Mouse (Mus musculus) heart, embryonic 12.5 days (tissue): ENCODE data around the gene Clec18a. TPM values are rescaled to one million over a fixed set of nuclear protein-coding genes. Genes with fewer than 3 reads are reported as not detected.
"Not testable (repeated sequence)": the region's sequence is repeated elsewhere in the genome, so short reads cannot be mapped to it uniquely, and the experiment has no call there.

ENCODE experiments used
- ATAC-seq: fragments of 200-750 bp; cut with Nextera tagmentation; 2 replicates; pipeline ENCODE4 v1.8.0; 2017; ENCODE audit warnings: moderate TSS enrichment, moderate library complexity; ENCODE audit not compliant: insufficient number of reproducible peaks, low FRiP score
- H3K27ac ChIP-seq: fragments of 300-500 bp; sonication (generic); 2 replicates; pipeline ENCODE4 v1.5.1; 2016; ENCODE audit warnings: mild to moderate bottlenecking, moderate library complexity; ENCODE audit not compliant: poor library complexity, severe bottlenecking
- H3K27me3 ChIP-seq: fragments of 300-500 bp; sonication (generic); replicated peaks from 2 replicates; pipeline ENCODE4 v1.6.1; 2016; ENCODE audit warnings: mild to moderate bottlenecking, moderate library complexity
- H3K36me3 ChIP-seq: fragments of 300-500 bp; sonication (generic); 2 replicates; pipeline ENCODE4 v1.6.1; 2016; ENCODE audit warnings: mild to moderate bottlenecking, moderate library complexity
- H3K4me1 ChIP-seq: fragments of 300-500 bp; sonication (generic); replicated peaks from 2 replicates; pipeline ENCODE4 v1.6.1; 2016; ENCODE audit warnings: mild to moderate bottlenecking
- H3K4me2 ChIP-seq: fragments of 300-500 bp; sonication (generic); 2 replicates; pipeline ENCODE4 v1.6.1; 2016; ENCODE audit warnings: mild to moderate bottlenecking, moderate library complexity
- H3K4me3 ChIP-seq: fragments of 300-500 bp; sonication (generic); 2 replicates; pipeline ENCODE4 v1.5.1; 2016; ENCODE audit warnings: mild to moderate bottlenecking
- H3K9ac ChIP-seq: fragments of 300-500 bp; sonication (generic); 2 replicates; pipeline ENCODE4 v1.6.1; 2016; ENCODE audit warnings: mild to moderate bottlenecking, moderate library complexity
- H3K9me3 ChIP-seq: fragments of 300-500 bp; sonication (generic); replicated peaks from 2 replicates; pipeline ENCODE4 v1.6.1; 2016; ENCODE audit warnings: mild to moderate bottlenecking, moderate library complexity
- WGBS: fragments of 180-500 bp; shearing (Covaris S2); methylation state at CpG from one replicate; pipeline ENCODE4 v1.1.7; 2016; 5-methylcytosine and 5-hydroxymethylcytosine counted together
- polyA plus RNA-seq: library from polyadenylated mRNA; unstranded; fragments of >200 nt; fragmentation: Nextera tagmentation; extraction: Ambion mirVana; gene quantifications from 2 replicates; pipeline ENCODE4 v1.2.1, GENCODE M21; 2016

The Clec18a gene
- polyA plus RNA-seq, 1 experiment from 2014 or later, result not detected

DNA sequence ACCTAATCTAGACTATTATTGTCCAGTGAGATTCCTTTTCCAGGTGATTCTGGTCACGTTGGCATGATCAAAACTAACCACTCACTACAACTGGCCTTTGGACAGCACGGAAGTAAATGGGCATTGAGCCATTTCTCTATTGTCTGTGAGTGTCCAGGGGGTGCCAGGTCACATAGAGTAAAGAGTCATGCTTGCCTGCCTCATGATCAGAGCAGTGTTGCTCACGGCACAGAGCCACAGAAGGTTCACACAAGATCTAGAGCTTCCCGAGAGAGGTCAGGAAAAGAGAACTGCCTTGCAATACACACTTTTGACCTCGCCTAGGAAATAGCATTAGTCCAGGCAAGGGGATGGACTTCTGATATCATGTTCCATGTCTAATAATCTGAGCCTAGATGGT is 12.8 kb downstream of the Clec18a start:
- Histone ChIP-seq H3K4me3 (no peak overlapping the region), H3K4me2 (no peak overlapping the region), H3K27ac (no peak overlapping the region), H3K9me3 (no peaks in the 10 kb centered on the region), H3K27me3 (peaks cover 9% of the 10 kb centered on the region), H3K4me1 (peaks cover 14% of the 10 kb centered on the region; the same call in 1 of the 2 replicates), H3K36me3 (no peaks in the 10 kb centered on the region), H3K9ac (no peak overlapping the region)
- WGBS, result 63% methylated on average over 5 of the region's 5 CpGs
- no peak for ATAC-seq

DNA sequence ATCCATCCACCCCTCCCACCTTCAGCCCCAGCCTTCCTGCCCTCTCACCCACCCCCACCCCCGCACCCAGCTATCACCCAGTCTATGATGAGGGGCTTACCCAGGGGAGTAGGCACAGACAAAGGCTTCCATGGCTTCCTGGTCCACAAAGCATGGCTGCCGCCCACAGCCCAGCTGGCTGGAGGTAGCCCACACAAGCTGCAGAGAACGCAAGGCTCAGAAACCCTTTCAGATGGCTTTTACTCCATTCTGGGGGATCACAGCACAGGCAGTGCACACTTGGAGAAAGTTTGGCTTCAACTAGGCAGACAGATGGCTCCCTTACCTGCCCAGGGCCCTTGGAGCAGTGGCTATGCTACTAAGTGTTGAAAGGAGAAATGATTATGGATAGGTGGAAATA is 16.3 kb downstream of the Clec18a start:
- no peaks in the 10 kb centered on the region for H3K9me3 ChIP-seq
- H3K9ac ChIP-seq, result no peak overlapping the region
- ATAC-seq, result no peak
- no peaks in the 10 kb centered on the region for H3K36me3 ChIP-seq
- H3K27me3 ChIP-seq, result peaks cover 9% of the 10 kb centered on the region
- no peak overlapping the region for H3K27ac ChIP-seq
- H3K4me2 ChIP-seq, result no peak overlapping the region
- WGBS, result 72% methylated on average over 3 of the region's 3 CpGs
- H3K4me1 ChIP-seq, result peaks cover 8% of the 10 kb centered on the region; the same call in 1 of the 2 replicates
- H3K4me3 ChIP-seq, result no peak overlapping the region

DNA sequence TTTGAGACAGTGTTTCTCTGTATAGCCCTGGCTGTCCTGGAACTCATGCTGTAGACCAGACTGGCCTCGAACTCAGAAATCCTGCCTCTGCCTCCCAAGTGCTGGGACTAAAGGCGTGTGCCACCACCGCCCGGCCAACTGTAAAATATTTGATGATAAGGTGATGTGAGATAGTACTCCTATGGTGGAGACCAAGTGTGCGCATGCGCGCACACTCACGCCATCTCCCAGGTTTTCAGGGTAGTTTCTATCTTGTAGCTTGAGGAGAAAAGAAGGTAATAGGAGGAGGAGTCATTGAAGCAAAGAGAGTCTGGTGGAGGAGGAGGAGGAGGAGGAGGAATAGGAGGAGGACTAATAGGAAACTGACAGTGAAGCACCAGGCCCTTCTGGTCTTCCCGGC is 23.6 kb downstream of the Clec18a start:
- not testable (repeated sequence) for H3K4me2 ChIP-seq, H3K4me1 ChIP-seq, ATAC-seq, H3K36me3 ChIP-seq, H3K9ac ChIP-seq, H3K9me3 ChIP-seq, H3K27me3 ChIP-seq, H3K4me3 ChIP-seq, H3K27ac ChIP-seq
- WGBS, result 82% methylated on average over 9 of the region's 9 CpGs

DNA sequence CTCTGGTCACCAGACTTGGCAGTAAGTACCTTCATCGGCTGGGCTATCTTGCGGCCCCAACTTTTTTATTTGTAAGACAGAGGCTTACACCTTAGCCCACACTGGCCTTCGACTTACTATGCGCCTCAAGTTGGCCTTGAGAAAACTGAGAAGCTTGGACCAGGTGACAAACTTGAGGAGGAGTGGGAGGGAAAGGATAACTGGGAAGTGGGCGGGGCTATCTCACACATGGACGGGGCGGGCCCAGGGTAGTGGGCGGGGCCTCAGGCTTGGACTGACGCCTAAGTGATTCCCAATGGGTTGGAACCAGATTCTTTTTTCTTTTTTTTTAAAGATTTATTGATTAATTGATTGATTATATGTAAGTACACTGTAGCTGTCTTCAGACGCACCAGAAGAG is 24.8 kb downstream of the Clec18a start:
- H3K9ac ChIP-seq, result no peak overlapping the region
- WGBS, result 30% methylated on average over 10 of the region's 10 CpGs
- no peak overlapping the region for H3K4me3 ChIP-seq
- H3K36me3 ChIP-seq, result no peaks in the 10 kb centered on the region
- no peaks in the 10 kb centered on the region for H3K9me3 ChIP-seq
- 0 out of 2 replicates have a peak, but pooled peaks cover 2% of the 10 kb centered on the region for H3K4me1 ChIP-seq
- H3K4me2 ChIP-seq, result no peak overlapping the region
- H3K27me3 ChIP-seq, result no peaks in the 10 kb centered on the region; the same call in 1 of the 2 replicates
- ATAC-seq, result no peak
- no peak overlapping the region for H3K27ac ChIP-seq

DNA sequence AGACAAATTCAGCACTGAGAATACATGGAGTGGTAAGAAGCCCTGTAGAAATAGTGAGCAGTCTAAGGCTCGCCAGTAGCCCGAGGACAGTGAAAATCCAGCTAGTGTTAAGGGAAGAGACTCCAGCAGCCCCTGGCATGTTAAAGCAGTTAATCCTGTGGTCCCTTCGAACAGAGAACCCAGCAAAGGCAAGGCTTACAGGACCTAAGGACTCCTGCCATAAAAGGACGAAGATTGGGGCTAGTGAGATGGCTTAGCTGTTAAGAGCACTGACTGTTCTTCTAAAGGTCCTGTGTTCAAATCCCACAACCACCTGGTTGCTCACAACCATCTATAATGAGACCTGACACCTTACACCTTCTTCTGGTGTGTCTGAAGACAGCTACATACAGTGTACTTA is 25.9 kb downstream of the Clec18a start:
- Histone ChIP-seq H3K36me3 (no peaks in the 10 kb centered on the region), H3K9ac (no peak overlapping the region), H3K9me3 (no peaks in the 10 kb centered on the region), H3K4me2 (no peak overlapping the region), H3K4me1 (peaks cover 7% of the 10 kb centered on the region), H3K27ac (no peak overlapping the region), H3K4me3 (no peak overlapping the region), H3K27me3 (no peaks in the 10 kb centered on the region)
- no peak for ATAC-seq
- 63% methylated on average over 4 of the region's 4 CpGs for WGBS

- Histone ChIP-seq H3K27ac (0 out of 2 replicates have a peak overlapping the region, but pooled peaks have one; percentile 1), H3K9me3 (no peaks in the 10 kb centered on the region), H3K9ac (no peak overlapping the region), H3K27me3 (no peaks in the 10 kb centered on the region), H3K4me3 (peak overlapping the region; percentile 79), H3K36me3 (peaks cover 5% of the 10 kb centered on the region), H3K4me1 (peaks cover 28% of the 10 kb centered on the region), H3K4me2 (peak overlapping the region; percentile 93)
- 50% methylated on average over 2 of the region's 2 CpGs for WGBS
- no peak for ATAC-seq
Observed at GRCm38 (mm10) chr8:111062893-111063292, 29.3 kb downstream of the Clec18a start.

DNA sequence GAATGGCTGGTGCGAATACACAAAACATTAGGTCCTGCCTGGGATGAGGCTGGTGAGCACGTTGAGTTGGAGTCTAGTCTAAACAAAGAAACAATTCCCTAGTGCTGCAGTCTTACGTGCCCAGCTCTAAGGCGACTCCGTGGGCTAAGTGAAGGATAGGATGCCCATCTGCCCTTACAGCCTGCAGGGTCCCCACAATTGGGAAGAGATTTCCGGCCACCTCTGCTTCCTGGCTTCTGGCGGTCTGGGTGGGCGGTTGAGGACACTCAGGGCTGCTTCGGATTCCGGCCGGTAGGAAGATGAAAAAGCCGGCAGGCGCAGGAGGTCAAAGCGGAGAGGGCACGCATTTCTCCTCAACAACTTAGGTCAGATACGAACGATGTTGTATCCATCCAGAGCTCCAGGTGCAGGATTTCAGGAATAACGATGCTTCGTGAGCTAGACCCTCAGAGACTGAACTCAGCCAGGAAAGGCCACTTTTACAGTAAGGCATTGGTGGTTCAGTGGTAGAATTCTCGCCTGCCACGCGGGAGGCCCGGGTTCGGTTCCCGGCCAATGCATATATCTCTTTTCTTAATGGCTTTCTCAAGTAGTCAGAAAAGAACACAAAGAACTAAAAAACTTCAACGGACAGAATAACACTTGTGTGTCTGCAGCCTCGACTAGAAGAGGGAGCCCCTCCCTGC is 30.0 kb downstream of the Clec18a start:
- Histone ChIP-seq H3K9me3 (no peaks in the 10 kb centered on the region), H3K36me3 (peaks cover 8% of the 10 kb centered on the region), H3K27me3 (no peaks in the 10 kb centered on the region), H3K4me3 (peak overlapping the region; percentile 79), H3K9ac (peak overlapping the region; percentile 74), H3K4me2 (peak overlapping the region; percentile 93), H3K27ac (0 out of 2 replicates have a peak overlapping the region, but pooled peaks have one; percentile 1), H3K4me1 (peaks cover 33% of the 10 kb centered on the region)
- under 1% methylated on average over 27 of the region's 27 CpGs for WGBS
- ATAC-seq, result peak; percentile 80

DNA sequence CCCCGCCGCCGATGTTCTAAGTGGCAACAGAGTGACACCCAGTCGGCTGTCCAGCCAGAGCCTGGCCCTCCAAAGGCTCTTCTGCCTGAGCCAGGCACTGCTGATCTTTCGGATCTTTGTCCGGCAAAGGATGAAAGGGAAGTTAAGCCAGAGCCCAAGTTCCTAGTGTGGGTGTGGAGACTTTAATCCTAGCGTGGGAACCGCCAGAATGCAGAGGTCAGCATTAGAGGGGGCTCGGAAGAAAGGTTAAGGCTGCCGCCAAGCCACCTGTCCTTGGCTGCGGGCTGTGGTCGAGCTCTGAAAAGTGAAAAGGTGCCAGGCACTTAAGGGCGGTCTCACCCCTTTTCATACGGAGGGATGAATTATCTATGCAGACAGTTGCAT is 30.5 kb downstream of the Clec18a start:
- Histone ChIP-seq H3K4me2 (peak overlapping the region; percentile 93), H3K4me1 (peaks cover 36% of the 10 kb centered on the region), H3K9me3 (no peaks in the 10 kb centered on the region), H3K9ac (peak overlapping the region; percentile 74), H3K27ac (no peak overlapping the region), H3K27me3 (no peaks in the 10 kb centered on the region), H3K36me3 (peaks cover 8% of the 10 kb centered on the region), H3K4me3 (peak overlapping the region; percentile 79)
- ATAC-seq, result no peak
- WGBS, result 2% methylated on average over 14 of the region's 14 CpGs

DNA sequence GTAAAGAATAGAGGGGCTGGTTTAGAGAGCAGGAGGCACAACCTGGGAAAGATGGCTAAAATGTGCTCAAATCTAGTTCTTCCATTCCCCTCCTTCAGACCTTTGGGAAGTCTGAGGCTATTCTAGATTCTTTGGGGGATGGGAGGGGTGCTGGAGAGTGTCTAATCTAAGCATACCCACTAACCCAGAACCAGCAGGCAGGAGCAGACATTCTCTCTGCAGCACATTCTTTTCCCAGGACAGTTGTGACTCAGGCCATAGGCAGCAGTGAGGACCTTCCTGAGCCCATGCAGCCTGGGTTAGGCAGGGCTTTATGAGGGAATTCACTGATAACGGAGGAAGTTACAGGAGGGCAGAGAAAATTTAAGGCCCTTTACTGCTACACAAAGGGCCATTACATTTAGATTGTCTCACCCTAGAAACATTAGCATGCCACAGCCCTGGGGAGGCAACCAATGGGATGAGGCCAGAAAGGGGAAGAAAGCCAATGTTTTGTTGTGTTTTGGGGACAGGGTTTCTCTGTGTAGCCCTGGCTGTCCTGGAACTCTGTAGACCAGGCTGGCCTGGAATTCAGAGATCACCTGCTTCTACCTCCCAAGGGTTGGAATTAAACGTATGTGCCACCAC is 33.2 kb downstream of the Clec18a start:
- H3K9ac ChIP-seq, result 0 out of 2 replicates have a peak overlapping the region, but pooled peaks have one; percentile 23
- H3K9me3 ChIP-seq, result no peaks in the 10 kb centered on the region
- H3K4me1 ChIP-seq, result peaks cover 36% of the 10 kb centered on the region
- no peak overlapping the region for H3K4me3 ChIP-seq
- peaks cover 27% of the 10 kb centered on the region for H3K36me3 ChIP-seq
- 53% methylated on average over 2 of the region's 2 CpGs for WGBS
- ATAC-seq, result no peak
- H3K27me3 ChIP-seq, result no peaks in the 10 kb centered on the region
- H3K27ac ChIP-seq, result peak overlapping the region; percentile 62
- H3K4me2 ChIP-seq, result peak overlapping the region; percentile 9; the same call in 1 of the 2 replicates

DNA sequence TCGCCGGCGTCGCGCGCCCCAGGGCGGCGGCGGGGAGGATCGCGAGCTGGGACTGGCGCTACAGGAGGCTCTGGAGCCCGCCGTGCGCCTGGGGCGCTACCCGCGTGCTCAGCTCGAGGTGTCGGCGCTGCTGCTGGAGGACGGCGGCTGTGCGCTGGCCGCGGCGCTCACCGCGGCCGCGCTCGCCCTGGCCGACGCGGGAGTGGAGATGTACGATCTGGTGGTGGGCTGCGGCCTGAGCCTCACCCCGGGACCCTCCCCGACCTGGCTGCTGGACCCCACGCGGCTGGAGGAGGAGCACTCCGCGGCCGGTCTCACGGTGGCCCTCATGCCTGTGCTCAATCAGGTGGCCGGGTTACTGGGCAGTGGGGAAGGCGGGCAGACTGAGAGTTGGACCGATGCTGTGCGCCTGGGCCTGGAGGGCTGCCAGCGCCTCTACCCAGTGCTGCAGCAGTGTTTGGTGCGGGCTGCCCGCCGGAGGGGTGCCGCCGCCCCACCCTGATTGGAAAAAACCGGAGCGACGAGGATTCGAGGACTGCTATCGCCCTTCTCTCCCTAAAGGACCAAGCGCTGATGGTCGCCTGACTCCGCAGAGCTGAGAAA is 35.4 kb downstream of the Clec18a start:
- under 1% methylated on average over 61 of the region's 63 CpGs for WGBS
- Histone ChIP-seq H3K4me3 (peak overlapping the region; percentile 82), H3K9me3 (no peaks in the 10 kb centered on the region), H3K27ac (peak overlapping the region; percentile 84), H3K4me1 (peaks cover 36% of the 10 kb centered on the region), H3K9ac (peak overlapping the region; percentile 87), H3K27me3 (no peaks in the 10 kb centered on the region), H3K4me2 (peak overlapping the region; percentile 99), H3K36me3 (peaks cover 49% of the 10 kb centered on the region)
- ATAC-seq, result peak; percentile 53

- Histone ChIP-seq H3K27ac (peak within 1 kb of the TSS; percentile 84), H3K4me3 (peak within 1 kb of the TSS; percentile 82), H3K9me3 (no peaks in the 10 kb centered on the region), H3K4me2 (peak within 1 kb of the TSS; percentile 99), H3K4me1 (peaks cover 31% of the 10 kb centered on the region), H3K9ac (peak within 1 kb of the TSS; percentile 87), H3K36me3 (peaks cover 55% of the 10 kb centered on the region), H3K27me3 (no peaks in the 10 kb centered on the region)
- WGBS, result under 1% methylated on average over 68 of the region's 68 CpGs
- ATAC-seq, result peak; percentile 91
Observed at GRCm38 (mm10) chr8:111056158-111056663, 36.0 kb downstream of the Clec18a start, which contains the start of gene Exosc6. Gene Exosc6, plus strand, starts transcription at chr8:111056339.
